Mouse (Mus musculus) megakaryocyte progenitor cell, adult 5-6 weeks (primary cell): Measurements from ENCODE around the gene Gzma. TPM values are rescaled to one million over a fixed set of nuclear protein-coding genes. Genes with fewer than 3 reads are reported as not detected.

ENCODE experiments used
- ATAC-seq: replicated peaks from 2 replicates; pipeline ENCODE4 v1.8.0; 2016; ENCODE audit warnings: mild to moderate bottlenecking, moderate TSS enrichment, inconsistent platforms; ENCODE audit not compliant: poor library complexity
- total RNA-seq, 2 experiments: library from RNA; stranded (forward) in 1 of 2; stranded (reverse) in 1 of 2; fragments of 157-497, 149-512 nt in 1 of 2; fragments of 200-1000 nt in 1 of 2; gene quantifications; 2 replicates each; pipeline versions ENCODE4 v1.2.3 to v1.2.4; 2015 to 2017

The Gzma gene
- total RNA-seq (2015), result 0.15 TPM in 1 of 2 replicates, not detected in the other
- total RNA-seq (2017), result 0.61 TPM in 1 of 2 replicates, not detected in the other

GRCm38 (mm10) chr13:113100879-113101278 lies at the start of gene Gzma:
Gzma (minus strand) TSS chr13:113100981.
- ATAC-seq, result no peak

DNA sequence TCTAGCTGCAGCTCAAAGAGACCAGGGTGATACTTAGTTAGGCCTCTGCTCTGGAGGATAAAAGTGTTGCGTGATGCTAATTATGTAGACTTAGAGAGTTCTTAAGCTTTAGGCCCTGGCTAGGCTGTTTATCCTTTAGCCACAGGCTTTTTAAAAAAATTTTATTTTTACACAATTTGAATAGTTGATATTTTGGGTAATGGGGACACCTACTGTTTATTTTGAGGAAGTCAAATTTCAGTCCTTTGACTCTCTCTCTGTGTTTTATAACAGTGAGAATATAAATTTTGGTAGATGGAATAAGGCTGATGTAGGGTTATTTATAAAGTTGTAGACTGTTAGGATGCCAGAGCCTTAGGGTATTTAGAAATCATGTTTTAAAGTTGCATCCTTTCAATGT lies 38.8 kb upstream of the Gzma start:
- ATAC-seq, result no peak

DNA sequence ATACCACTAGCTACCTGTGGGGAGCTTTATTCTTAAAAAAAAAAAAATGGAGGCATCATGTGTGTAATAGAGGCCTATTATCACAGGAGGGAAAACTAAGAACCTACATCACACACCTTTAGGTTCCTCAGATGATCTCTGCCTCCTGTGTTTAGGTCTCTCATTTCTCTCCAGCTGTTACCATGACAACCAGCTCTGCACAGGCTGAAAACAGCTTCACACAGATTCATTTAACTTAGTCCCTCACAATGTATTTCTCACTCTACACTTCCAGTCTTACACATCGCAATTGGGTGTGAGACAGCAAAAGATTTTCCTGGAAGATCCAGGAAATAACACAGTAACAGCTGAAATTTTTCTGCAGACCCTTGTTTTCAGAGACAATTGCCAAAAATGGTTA lies 29.2 kb upstream of the Gzma start:
- no peak for ATAC-seq

DNA sequence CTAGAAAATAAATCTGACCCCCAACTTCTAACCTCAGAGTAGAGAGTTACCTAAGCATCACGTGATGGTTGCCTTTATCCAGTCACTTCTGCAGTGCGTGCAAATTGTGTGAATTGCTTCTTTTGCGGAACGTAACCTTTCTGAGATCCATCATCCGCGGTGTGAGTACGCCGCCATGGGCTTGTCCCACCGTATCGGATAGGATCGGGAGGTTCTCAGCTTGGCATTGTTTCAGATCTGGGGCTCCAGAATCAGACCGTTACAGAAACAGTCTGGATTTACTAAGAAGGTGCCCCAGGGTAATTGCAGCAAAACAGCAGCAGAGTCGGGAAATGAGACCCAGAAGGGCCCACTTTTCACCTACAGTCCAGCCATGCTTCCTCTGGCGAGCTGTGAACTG lies 20.5 kb upstream of the Gzma start:
- no peak for ATAC-seq

DNA sequence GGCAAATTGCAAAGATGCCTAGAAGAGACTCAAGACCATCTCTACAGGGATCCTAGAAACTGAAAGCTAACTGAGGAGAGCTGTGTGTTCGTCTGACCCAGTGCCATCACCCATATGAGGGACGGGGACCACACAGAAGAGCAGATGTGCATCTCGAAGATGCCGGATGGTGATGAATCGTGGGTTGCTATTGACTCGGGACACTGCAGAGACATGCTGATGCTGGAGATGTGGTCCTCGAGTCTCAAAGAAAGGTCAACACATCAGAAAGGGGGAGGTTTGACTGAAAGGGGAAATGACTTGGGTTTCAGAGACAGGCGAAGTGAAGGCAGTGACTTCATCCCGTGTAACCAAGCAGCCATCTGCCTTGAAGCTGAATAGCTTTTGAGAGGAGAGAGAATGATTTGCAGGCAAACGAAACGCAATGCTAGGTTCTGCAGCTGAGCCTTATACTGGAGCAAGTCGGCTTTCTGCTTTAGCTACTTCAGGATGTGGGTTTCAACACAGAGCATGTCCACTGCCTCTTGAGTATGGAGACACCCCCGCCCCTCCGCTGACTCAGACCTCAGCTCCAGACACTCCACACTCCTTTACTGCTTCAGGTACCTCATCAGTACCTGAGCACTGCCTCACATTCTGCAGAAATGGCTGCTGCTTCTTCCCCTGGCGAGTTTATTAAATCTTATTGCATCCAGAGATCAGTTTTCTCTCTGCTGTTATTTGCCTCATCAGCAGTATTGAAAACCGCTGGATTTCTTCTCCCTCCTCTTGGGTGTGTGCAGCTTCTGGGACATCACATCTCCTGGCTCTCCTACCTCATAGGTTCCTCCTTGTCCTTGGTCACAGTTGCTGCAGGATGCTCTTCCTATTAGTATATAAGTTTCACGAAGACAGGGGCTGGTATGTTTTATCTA lies 19.8 kb upstream of the Gzma start:
- ATAC-seq, result no peak

DNA sequence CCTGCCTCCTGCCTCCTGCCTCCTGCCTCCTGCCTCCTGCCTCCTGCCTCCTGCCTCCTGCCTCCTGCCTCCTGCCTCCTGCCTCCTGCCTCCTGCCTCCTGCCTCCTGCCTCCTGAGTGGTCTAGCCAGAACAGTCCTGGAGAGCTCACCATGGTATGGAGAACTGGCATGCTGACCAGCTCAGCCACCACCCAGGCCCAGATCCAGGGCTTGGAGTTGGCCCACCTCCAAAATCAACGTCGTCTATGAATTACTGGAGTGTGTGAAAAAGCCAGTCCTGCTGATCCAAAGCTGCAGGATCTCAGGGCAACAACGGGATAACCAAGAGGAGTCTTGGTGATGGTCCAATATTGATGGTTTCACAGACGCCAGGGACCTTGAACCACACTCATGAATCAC lies 18.2 kb upstream of the Gzma start:
- ATAC-seq, result no peak

GRCm38 (mm10) chr13:113104759-113105158 lies 4.0 kb upstream of the Gzma start:
- ATAC-seq, result no peak

DNA sequence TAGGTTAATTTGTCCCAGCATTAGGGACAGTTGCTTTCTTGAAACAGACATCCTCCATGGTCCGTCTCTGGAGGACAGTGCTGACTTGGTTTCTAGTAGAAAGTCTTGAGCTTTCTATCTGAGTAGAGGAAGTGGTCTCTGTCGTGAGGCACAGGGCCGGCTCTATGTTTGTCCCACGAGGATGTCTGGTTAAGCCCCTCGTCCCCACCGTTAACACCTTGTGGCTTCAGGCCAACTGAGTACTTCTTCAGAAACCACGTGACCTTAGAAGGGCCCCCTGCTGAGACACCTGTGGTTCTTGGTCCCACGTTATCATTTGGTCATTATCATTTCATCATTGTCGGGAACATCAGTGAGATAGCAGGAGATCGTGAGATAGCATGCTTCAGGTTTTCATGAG lies 1.0 kb upstream of the Gzma start:
- no peak for ATAC-seq

GRCm38 (mm10) chr13:113098406-113098805 lies 2.4 kb downstream of the Gzma start:
- no peak for ATAC-seq

- no peak for ATAC-seq
Observed at GRCm38 (mm10) chr13:113097011-113097410, 3.8 kb downstream of the Gzma start.

DNA sequence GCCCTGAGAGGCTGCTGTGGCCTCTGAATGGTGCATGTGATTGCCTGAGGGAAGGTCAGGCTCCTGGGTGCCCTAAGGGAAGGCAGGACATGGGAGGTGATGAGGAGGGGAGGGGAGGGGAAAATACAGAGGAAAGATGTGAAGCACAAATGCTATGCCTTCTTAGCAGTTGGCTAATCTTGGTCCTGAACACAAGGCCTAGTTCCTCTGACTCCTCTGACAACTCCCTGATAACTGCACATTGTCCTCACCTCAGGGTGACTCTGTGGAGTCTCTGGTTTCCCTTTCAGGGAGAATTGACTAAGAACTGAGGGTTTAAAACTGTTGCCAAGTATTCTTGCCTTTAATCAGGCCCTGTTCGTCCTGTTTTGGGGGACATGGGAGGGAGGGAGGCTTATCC lies 6.2 kb downstream of the Gzma start:
- no peak for ATAC-seq

GRCm38 (mm10) chr13:113090489-113090888 lies 10.3 kb downstream of the Gzma start:
- no peak for ATAC-seq

GRCm38 (mm10) chr13:113087226-113088017 lies 13.4 kb downstream of the Gzma start:
- ATAC-seq, result no peak

DNA sequence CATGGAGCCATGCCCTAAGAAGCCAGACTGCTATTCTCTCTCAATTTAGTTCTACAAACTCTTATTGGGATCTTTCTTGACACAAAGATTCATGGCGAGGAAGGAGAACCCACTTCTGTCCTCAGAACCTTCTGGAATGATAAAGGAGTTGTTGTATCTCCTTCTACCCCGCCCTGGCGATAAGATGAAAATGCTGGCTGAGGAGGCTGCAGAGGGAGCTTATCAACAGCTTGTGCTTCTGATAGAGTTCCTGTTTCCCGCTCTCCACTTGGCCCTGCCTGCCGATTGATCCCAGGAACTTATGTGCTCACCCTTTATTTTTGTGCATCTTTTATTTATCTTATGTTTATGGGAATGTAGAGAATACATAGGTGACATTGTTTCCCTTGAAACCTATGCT lies 16.0 kb downstream of the Gzma start:
- ATAC-seq, result no peak

DNA sequence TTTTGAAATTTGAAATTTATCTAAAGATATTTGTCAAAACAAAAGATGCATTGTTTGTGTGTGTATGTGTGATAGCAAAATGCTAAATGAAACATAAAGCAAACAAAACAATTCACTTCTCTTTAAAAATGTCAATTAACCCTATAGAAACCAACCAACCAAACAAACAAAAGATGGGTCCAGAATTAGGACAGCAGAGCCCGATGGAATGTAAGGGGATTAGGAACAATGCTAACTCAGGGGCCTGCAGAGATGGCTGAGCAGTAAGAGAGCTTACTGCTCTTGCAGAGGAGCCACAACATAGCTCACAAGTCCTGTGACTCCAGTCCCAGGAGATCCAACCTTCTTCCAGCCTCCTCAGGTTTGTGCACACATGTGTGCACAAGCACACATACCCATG lies 18.7 kb downstream of the Gzma start:
- no peak for ATAC-seq

GRCm38 (mm10) chr13:113079021-113079420 lies 21.8 kb downstream of the Gzma start:
- no peak for ATAC-seq

DNA sequence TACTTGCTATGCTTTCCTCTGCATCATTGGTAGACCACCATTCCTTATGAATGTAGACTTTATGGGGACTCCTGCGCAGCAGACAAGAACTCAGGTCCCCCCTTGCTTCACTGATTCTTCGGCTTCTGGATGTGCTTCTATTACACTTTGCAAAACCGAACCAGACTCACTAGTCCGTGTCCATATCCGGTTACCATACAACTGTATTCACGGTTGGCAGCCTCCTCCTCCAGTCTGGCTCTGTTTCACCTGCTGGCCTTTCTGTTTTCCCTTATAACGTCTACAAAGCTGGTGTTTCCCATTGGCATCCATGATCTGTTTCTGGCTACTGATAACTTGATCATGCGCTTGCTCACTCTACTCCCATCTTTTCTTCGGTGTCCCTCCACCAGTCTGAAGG lies 36.2 kb downstream of the Gzma start:
- no peak for ATAC-seq

GRCm38 (mm10) chr13:113061746-113062145 lies 39.0 kb downstream of the Gzma start:
- no peak for ATAC-seq

DNA sequence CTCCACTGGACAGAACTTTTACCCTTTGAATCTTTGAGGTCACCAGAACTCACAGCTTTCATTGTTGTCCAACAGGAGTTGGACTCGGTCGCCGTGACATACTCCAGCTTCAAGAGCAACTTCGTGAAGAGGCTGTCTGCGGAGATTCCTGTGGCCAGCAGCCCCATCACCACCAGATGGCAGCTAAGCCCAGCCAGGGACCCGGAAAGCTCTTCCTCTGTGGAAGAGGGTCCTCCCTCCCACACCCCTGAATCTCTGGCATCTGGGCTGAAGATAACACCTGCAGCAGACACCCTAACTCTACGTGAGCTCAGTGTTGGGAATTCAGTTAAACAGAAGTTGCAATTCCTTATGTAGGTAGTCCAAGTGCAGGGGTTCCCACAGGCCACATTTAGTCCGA lies 45.0 kb downstream of the Gzma start:
- ATAC-seq, result no peak

DNA sequence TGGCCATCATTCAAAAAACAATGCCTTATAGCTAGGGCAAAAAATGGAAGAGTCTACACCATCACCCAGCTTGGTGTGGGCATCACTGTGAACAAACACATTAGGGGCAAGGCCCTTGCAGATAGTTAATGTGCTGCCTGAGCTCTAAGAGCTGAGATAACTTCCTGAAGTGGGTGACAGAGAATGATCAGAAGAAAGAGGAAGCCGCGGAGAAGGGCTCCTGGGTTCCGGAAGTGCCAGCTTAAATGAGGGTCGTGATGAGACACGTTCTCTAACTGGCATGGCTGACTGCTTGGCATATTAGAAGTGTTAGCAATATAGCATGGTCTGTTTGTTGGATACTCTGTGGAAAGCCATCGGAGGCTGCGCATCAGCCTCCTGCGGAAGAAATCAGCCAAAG lies 46.6 kb downstream of the Gzma start:
- ATAC-seq, result peak; percentile 76

DNA sequence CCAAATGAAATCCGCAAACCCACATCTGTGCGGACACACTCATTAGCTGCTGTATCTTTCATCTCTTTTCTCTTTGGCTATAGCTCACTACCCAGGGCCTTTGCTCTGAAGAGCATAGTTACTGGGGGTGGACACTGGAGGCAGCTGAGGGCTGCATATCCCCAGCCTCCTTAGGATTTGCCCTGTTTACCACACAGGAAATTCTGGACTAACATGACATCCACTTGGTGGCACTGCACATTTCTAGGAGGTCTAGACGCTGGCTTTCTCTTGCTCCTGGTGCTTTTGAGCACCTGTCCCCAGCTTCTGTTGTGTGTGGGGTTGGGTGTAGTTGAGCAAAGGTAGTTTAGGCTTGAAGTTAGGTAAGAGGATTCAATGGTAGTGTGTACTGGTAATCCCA lies 53.1 kb downstream of the Gzma start:
- ATAC-seq, result no peak

- ATAC-seq, result no peak
Observed at GRCm38 (mm10) chr13:113047018-113047417, 53.8 kb downstream of the Gzma start.
